Mouse (Mus musculus) embryonic stem cell, embryonic (primary cell): Measurements from ENCODE around the gene Senp1.

Experiments used
- CTCF ChIA-PET, 4 experiments: fragments of 300-600 bp in 2 of 4; fragments of 350-600 bp in 2 of 4; sonication (Branson Sonifier 250); formaldehyde crosslinking; loops; one replicate each; lab custom pipeline; 2022; ENCODE audit warnings: inconsistent platforms in 2 of 4; lab: Charles Lee
- POLR2A ChIA-PET, 4 experiments: fragments of 300-600 bp in 2 of 4; fragments of 350-600 bp in 2 of 4; sonication (Branson Sonifier 250); formaldehyde crosslinking; loops; one replicate each; lab custom pipeline; 2022; ENCODE audit warnings: antibody characterized with exemption in 4 of 4, inconsistent platforms in 1 of 4; lab: Charles Lee

Gene Senp1

DNA sequence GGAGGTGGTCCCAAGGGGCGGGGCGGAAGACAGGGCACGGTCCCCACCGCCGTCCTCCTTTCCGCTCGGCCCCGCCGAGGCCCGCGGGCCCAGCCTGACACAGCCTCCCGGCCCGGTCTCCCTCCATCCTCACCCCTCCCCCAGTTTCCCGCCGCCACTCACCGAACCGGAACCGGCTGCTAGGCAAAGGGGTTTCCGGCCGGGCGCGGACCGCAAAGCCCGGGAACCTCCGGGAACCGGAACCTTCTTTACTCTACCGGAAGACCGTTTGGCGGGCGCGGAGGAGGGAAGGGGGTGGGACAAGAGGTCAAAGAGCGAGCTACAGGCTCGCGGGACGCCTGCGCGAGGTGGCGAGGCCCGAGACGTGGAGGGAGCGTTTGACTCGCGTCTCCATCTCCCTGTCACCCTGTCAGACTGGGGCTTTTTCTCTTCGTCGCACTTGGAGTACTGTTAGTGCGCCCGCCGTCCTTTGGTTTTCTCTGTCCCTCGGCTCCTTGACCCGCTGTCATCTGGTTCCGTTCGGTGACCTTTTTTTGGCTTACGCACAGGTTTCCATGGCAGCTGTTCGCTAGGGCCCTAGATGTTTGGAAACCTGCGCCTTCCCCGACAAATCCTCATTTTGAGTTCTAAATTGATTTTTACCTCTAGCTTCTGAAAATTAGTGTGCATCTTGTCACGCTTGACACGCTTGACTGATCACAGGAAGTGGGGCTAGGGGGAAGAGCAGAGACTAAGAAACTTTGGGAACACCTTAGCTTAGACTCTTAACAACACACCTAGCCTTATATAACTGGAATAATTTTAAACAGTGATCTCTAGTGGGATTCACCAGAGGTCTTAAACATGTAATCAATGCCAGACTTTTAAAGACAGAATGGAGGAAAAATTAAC, at the start of gene Senp1:
TSS of gene Senp1 (minus strand) at position 624 of the 891 bp plus-strand sequence.
- POLR2A ChIA-PET, result interaction anchor here in 3 of 4 experiments (0.5 to 5.1 kb wide), 48 partner anchors 8 to 1037 kb away, joined by 3 to 50 read pairs (median 4); partner anchors contain the start of gene Ccdc184 (in 1 of the 3)

DNA sequence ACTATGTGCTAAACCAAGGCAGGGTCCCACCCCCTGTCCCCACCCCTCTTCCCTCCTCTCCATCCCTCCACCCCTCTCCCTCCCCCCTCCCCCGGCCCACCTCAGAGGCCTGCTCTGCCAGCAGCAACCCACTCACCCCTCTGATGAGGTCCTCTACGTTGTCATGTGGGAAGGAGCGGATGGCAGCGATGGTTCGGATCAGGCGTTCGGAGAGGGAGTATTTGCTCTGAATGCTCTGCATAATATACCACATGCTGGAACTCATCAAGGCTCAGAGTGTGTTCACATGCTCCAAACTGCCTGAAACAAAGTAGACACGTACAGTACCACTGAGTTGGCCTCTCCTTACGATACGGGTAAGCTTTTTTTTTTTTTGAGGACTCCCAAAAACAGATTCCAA, 49.0 kb upstream of the Senp1 start:
- CTCF ChIA-PET, result no interaction called here
- POLR2A ChIA-PET, result interaction anchor here (0.6 to 1.0 kb wide), 5 partner anchors 9 to 564 kb away, joined by 3 to 6 read pairs (median 4); no protein-coding TSS in a partner anchor

More for the DNA sequence above, at the start of gene Senp1:
- CTCF ChIA-PET, result interaction anchor here in 3 of 4 experiments (0.5 to 1.0 kb wide), 3 partner anchors 62 to 1880 kb away, joined by 3 to 4 read pairs (median 4); no protein-coding TSS in a partner anchor

- ChIA-PET POLR2A (interaction anchor here in 1 of 4 experiments (0.8 to 1.2 kb wide), 3 partner anchors 10 to 66 kb away, joined by 3 to 4 read pairs (median 3); no protein-coding TSS in a partner anchor), CTCF (no interaction called here)
Observed at GRCm38 (mm10) chr15:98140809-98141208, 47.3 kb upstream of the Senp1 start.

GRCm38 (mm10) chr15:98139763-98140162, 46.2 kb upstream of the Senp1 start:
- CTCF ChIA-PET, result no interaction called here
- POLR2A ChIA-PET, result interaction anchor here in 1 of 4 experiments (1.0 to 1.2 kb wide), 4 partner anchors 8 to 65 kb away, joined by 3 to 4 read pairs (median 3); no protein-coding TSS in a partner anchor

GRCm38 (mm10) chr15:98136871-98137270, 43.3 kb upstream of the Senp1 start:
- CTCF ChIA-PET, result no interaction called here
- POLR2A ChIA-PET, result interaction anchor here in 2 of 4 experiments (0.6 to 1.7 kb wide), 4 partner anchors 14 to 43 kb away, joined by 3 to 4 read pairs (median 3); partner anchors contain the start of gene Senp1 (in 1 of the 2)

GRCm38 (mm10) chr15:98135671-98136070, 42.1 kb upstream of the Senp1 start:
- ChIA-PET POLR2A (interaction anchor here in 2 of 4 experiments (0.7 to 1.6 kb wide), 3 partner anchors 9 to 34 kb away, joined by 3 read pairs; no protein-coding TSS in a partner anchor), CTCF (interaction anchor here in 1 of 4 experiments (0.6 kb wide), 1 partner anchor 46 kb away, joined by 3 read pairs; no protein-coding TSS in a partner anchor)

DNA sequence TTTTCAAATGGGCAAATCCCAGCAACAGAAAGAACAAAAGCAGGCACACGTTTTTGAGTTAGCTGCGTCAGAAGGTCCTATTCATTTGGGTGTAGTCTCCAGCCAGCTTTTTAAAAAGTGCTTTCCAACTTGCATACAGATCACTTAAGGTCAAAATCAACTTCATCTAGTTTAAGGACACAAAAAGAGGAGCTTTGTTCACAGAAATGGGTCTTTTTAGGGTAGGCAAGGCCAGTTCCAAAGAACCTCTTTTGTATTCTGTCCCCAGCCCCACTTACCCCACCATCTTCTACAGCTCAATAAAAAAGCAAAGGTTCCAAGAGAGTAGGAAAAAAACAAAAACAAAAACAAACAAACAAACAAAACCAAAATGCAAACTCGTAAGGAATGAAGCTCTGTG, 41.1 kb upstream of the Senp1 start:
- CTCF ChIA-PET, result no interaction called here

GRCm38 (mm10) chr15:98134034-98134433, 40.5 kb upstream of the Senp1 start:
- ChIA-PET CTCF (no interaction called here), POLR2A (interaction anchor here in 2 of 4 experiments (0.6 to 1.6 kb wide), 5 partner anchors 9 to 36 kb away, joined by 3 to 6 read pairs (median 5); no protein-coding TSS in a partner anchor)

More for the DNA sequence above, 41.1 kb upstream of the Senp1 start:
- POLR2A ChIA-PET, result interaction anchor here in 3 of 4 experiments (0.6 to 1.6 kb wide), 7 partner anchors 8 to 373 kb away, joined by 3 to 7 read pairs (median 4); no protein-coding TSS in a partner anchor

DNA sequence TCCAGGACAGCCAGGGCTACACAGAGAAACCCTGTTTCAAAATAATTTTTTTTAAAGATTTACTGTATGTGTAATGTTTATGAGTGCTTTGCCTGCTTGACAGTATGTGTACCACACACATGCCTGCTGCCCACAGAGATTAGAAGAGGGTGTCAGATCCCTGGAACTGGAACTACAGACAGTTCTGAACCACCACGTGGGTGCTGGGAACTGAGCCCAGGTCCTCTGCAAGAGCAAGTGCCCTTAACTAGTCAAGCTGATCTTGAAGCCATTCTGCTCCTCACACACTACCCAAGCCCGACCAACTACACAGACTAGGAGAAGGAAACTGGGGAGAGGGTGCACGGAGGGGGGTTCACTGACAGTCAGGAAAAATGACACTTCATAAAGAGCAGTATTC, 39.9 kb upstream of the Senp1 start:
- ChIA-PET CTCF (no interaction called here), POLR2A (interaction anchor here in 2 of 4 experiments (0.6 to 1.6 kb wide), 3 partner anchors 8 to 35 kb away, joined by 3 to 6 read pairs (median 5); no protein-coding TSS in a partner anchor)

- CTCF ChIA-PET, result interaction anchor here in 1 of 4 experiments (0.6 kb wide), 1 partner anchor 366 kb away, joined by 4 read pairs; no protein-coding TSS in a partner anchor
- POLR2A ChIA-PET, result interaction anchor here (0.6 to 1.3 kb wide), 11 partner anchors 11 to 49 kb away, joined by 3 to 6 read pairs (median 3); partner anchors contain the start of gene Senp1 (in 1 of the 4)
Observed at GRCm38 (mm10) chr15:98131942-98132655, 38.6 kb upstream of the Senp1 start.

DNA sequence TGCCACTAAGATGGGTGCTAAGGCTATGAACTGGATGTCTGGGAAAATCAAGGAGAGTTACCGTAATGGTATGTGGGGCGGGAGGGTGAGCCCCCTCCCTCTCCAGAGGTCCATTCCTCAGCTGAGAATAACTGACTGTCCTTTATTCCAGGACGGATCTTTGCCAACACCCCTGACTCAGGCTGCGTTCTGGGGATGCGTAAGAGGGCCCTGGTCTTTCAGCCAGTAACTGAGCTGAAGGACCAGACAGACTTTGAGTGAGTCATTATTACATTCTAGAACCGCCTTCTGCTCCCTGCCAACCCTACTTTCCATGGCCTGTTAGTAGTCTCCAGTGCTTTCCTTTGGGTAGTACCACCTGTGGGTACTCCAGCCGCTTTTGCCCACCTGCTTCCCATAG, 37.9 kb upstream of the Senp1 start:
- CTCF ChIA-PET, result no interaction called here
- POLR2A ChIA-PET, result interaction anchor here (0.6 to 1.3 kb wide), 13 partner anchors 11 to 389 kb away, joined by 3 to 6 read pairs (median 3); partner anchors contain the start of gene Senp1 (in 1 of the 4)

DNA sequence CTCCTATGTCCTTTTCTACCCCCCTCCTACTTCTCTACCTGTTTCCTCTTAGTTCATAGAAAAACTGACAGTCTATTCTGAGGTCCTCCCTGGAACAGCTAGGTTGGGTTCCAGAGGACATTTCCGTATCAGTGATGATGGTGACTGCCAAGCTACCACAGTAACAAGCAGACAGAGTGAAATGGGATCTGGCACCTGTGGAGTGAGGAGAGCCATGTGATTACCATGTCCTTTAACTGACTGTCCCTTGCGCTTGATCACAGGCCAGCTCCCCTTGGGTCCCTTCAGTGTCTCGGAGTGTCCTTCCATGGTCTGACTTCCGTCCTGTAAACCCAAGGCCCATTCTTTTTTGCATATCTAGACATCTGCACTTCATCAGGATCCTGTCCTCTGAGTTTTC, 37.5 kb upstream of the Senp1 start:
- POLR2A ChIA-PET, result interaction anchor here in 3 of 4 experiments (0.6 to 1.3 kb wide), 5 partner anchors 15 to 389 kb away, joined by 3 to 6 read pairs (median 3); no protein-coding TSS in a partner anchor

GRCm38 (mm10) chr15:98120831-98121230, 27.3 kb upstream of the Senp1 start:
- ChIA-PET POLR2A (interaction anchor here in 2 of 4 experiments (0.8 to 1.7 kb wide), 4 partner anchors 12 to 23 kb away, joined by 3 to 6 read pairs (median 3); no protein-coding TSS in a partner anchor), CTCF (no interaction called here)

More for the DNA sequence above, 37.5 kb upstream of the Senp1 start:
- CTCF ChIA-PET, result no interaction called here

GRCm38 (mm10) chr15:98119363-98119762, 25.8 kb upstream of the Senp1 start:
- CTCF ChIA-PET, result no interaction called here
- POLR2A ChIA-PET, result interaction anchor here in 2 of 4 experiments (0.9 to 1.7 kb wide), 4 partner anchors 11 to 37 kb away, joined by 3 to 5 read pairs (median 3); no protein-coding TSS in a partner anchor

- ChIA-PET CTCF (interaction anchor here in 1 of 4 experiments (1.2 kb wide), 1 partner anchor 355 kb away, joined by 3 read pairs; no protein-coding TSS in a partner anchor), POLR2A (interaction anchor here in 2 of 4 experiments (0.6 to 1.2 kb wide), 4 partner anchors 18 to 57 kb away, joined by 3 to 6 read pairs (median 3); no protein-coding TSS in a partner anchor)
Observed at GRCm38 (mm10) chr15:98116287-98116686, 22.7 kb upstream of the Senp1 start.

DNA sequence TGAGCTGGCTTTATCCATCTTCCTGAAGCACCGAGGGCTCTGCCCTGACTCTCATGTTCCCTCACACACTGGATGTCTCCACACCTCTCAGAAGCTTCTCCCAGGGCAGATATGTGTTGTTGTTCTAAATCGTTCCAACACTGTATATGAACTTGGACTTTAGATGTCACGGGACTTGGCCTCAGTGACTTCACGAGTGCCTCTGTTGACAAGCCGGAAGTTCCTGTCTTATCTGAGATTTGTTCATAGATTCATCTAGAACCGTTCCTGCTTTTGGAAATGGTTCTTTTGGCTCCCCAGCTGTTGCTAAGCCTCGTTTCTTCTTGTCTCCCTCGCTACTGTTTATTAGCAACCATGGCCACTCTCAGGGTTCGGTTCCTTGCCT, 22.2 kb upstream of the Senp1 start:
- ChIA-PET CTCF (interaction anchor here in 1 of 4 experiments (0.6 to 1.2 kb wide), 2 partner anchors 19 to 354 kb away, joined by 3 read pairs; no protein-coding TSS in a partner anchor), POLR2A (interaction anchor here (0.6 to 1.4 kb wide), 8 partner anchors 9 to 57 kb away, joined by 3 to 6 read pairs (median 3); no protein-coding TSS in a partner anchor)
